Mouse (Mus musculus) kidney, postnatal 0 days (tissue): Measurements from ENCODE around the gene Krtap17-1. TPM values are rescaled to one million over a fixed set of nuclear protein-coding genes. Genes with fewer than 3 reads are reported as not detected.

Experiments
- ATAC-seq: fragments of 200-750 bp; cut with Nextera tagmentation; replicated peaks from 2 replicates; pipeline ENCODE4 v1.8.0; 2017; ENCODE audit warnings: low read depth, moderate number of reproducible peaks, moderate TSS enrichment, moderate library complexity; ENCODE audit not compliant: low FRiP score
- DNase-seq: peaks from one replicate; pipeline ENCODE4 v3.0.0-alpha.2; 2016; ENCODE audit warnings: low spot score
- H3K27ac ChIP-seq: fragments of 300-500 bp; sonication (generic); 2 replicates; pipeline ENCODE4 v1.5.1; 2014; ENCODE audit warnings: mild to moderate bottlenecking
- H3K27me3 ChIP-seq: fragments of 300-500 bp; sonication (generic); 2 replicates; pipeline ENCODE4 v1.6.1; 2014; ENCODE audit warnings: low read length, mixed read lengths; ENCODE audit not compliant: insufficient read depth
- H3K36me3 ChIP-seq: fragments of 300-500 bp; sonication (generic); 2 replicates; pipeline ENCODE4 v1.6.1; 2014; ENCODE audit warnings: low read length, mixed read lengths; ENCODE audit not compliant: insufficient read depth
- H3K4me1 ChIP-seq: fragments of 300-500 bp; sonication (generic); replicated peaks from 2 replicates; pipeline ENCODE4 v1.6.1; 2014; ENCODE audit warnings: antibody characterized with exemption, low read length, mixed read lengths; ENCODE audit not compliant: insufficient read depth
- H3K4me2 ChIP-seq: fragments of 300-500 bp; sonication (generic); 2 replicates; pipeline ENCODE4 v1.6.1; 2014; ENCODE audit warnings: mild to moderate bottlenecking, low read length, moderate library complexity, mixed read lengths
- H3K4me3 ChIP-seq: fragments of 300-500 bp; sonication (generic); replicated peaks from 2 replicates; pipeline ENCODE4 v1.5.1; 2014; ENCODE audit warnings: low read depth, low read length
- H3K9ac ChIP-seq: fragments of 300-500 bp; sonication (generic); 2 replicates; pipeline ENCODE4 v1.6.1; 2014; ENCODE audit warnings: low read depth, low read length
- H3K9me3 ChIP-seq: fragments of 300-500 bp; sonication (generic); replicated peaks from 2 replicates; pipeline ENCODE4 v1.6.1; 2016; ENCODE audit warnings: low read length, inconsistent platforms, mixed read lengths
- CTCF ChIP-seq: IDR thresholded peaks from 2 replicates; pipeline ENCODE4 v1.5.1; 2016; ENCODE audit warnings: antibody characterized with exemption, low read depth, mild to moderate bottlenecking, moderate library complexity
- WGBS: fragments of 180-500 bp; shearing (Covaris S2); extraction: QIAGEN DNeasy Blood & Tissue Kit; methylation state at CpG from one replicate; pipeline ENCODE4 v1.1.7; 2014; 5-methylcytosine and 5-hydroxymethylcytosine counted together
- polyA plus RNA-seq: library from polyadenylated mRNA; unstranded; fragments of >200 nt; fragmentation: Nextera tagmentation; extraction: Ambion mirVana; gene quantifications from 2 replicates; pipeline ENCODE4 v1.2.1, GENCODE M21; 2015

The Krtap17-1 gene
- polyA plus RNA-seq, 1 experiment from 2014 or later = not detected

GRCm38 (mm10) chr11:99983442-99983841 lies 10.4 kb downstream of the Krtap17-1 start:
- Histone ChIP-seq H3K36me3 (no peaks in the 10 kb centered on the region), H3K4me2 (no peak overlapping the region), H3K4me3 (no peak overlapping the region), H3K27me3 (no peaks in the 10 kb centered on the region), H3K9me3 (no peaks in the 10 kb centered on the region), H3K27ac (no peak overlapping the region), H3K4me1 (no peaks in the 10 kb centered on the region), H3K9ac (no peak overlapping the region)
- ATAC-seq = no peak
- 95% methylated on average over 1 of the region's 1 CpGs for WGBS
- TF ChIP-seq CTCF = no peak
- no peak for DNase-seq

DNA sequence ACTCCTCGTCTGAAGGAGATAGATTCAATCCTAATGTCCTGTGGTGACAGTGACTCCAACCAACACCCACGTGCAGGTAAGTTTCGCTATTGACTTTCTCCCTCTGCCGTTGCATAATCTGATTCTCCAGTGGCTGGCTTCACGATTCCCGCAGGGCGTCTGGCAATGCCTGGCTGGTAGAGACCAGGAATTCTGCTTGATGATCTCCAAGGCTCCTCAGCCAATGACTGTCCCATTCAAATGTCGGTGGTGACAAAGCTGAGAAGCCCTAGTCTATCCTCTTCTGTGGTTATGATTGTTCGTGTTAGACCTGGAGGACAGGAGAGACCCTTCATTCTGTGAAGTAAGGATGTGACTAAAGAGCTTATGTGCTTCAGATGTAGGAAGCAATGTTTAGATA lies 11.1 kb downstream of the Krtap17-1 start:
- TF ChIP-seq CTCF = no peak
- Histone ChIP-seq H3K9me3 (no peaks in the 10 kb centered on the region), H3K9ac (no peak overlapping the region), H3K27me3 (no peaks in the 10 kb centered on the region), H3K4me3 (no peak overlapping the region), H3K27ac (no peak overlapping the region), H3K36me3 (no peaks in the 10 kb centered on the region), H3K4me1 (no peaks in the 10 kb centered on the region), H3K4me2 (no peak overlapping the region)
- DNase-seq (no peak), ATAC-seq (no peak)
- WGBS = 88% methylated on average over 9 of the region's 9 CpGs

DNA sequence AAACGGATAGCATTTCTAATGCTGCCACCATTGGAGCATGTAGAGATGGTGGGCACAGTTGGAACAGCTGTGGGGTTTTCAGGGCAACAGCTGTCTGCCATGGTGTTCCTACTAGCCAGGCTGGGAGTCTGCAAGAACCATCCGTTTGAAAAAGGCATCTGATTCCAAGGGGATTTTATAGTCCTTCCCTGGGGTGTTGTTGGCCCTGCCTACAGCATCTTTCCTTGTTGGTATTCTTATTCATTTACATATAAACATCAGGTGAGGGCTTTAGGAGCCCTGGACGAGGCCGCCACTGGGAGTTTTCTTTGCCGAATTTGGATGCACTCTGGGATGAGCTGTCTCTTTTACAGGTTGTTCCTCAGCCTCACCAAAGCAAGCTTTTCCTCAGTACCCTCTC lies 14.8 kb downstream of the Krtap17-1 start, which contains the start of gene Krtap29-1:
Gene Krtap29-1 (minus strand): TSS at position 101 of the 400 bp plus-strand sequence.
- H3K9ac ChIP-seq = no peak within 1 kb of the TSS
- no peak within 1 kb of the TSS for H3K4me2 ChIP-seq
- H3K27me3 ChIP-seq = no peaks in the 10 kb centered on the region
- ATAC-seq (no peak), DNase-seq (no peak)
- H3K27ac ChIP-seq = no peak within 1 kb of the TSS
- no peak for TF ChIP-seq CTCF
- H3K4me1 ChIP-seq = no peaks in the 10 kb centered on the region
- no peaks in the 10 kb centered on the region for H3K9me3 ChIP-seq
- 61% methylated on average over 5 of the region's 5 CpGs for WGBS
- H3K36me3 ChIP-seq = no peaks in the 10 kb centered on the region
- no peak within 1 kb of the TSS for H3K4me3 ChIP-seq

DNA sequence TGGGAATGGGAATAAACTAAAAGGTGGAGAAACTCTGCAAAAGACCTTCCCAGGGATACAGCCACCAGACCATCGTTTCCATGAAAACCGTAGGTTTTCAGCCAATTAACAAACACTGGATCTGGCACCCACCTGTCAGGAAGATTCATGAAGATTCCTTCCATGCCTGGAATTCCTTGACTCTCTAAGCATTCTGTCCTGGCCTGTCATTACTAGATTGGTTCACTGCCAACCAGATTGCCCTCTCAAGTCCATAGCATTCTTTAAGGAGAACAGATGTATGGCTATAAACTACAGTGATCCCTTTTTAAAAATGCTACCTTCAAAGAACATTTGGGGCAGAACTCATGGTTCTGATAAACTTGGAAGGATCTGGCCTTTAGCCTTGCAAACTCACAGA lies 27.8 kb downstream of the Krtap17-1 start:
- Histone ChIP-seq H3K36me3 (no peaks in the 10 kb centered on the region), H3K4me1 (no peaks in the 10 kb centered on the region), H3K27ac (no peak overlapping the region), H3K9me3 (no peaks in the 10 kb centered on the region), H3K4me3 (no peak overlapping the region), H3K9ac (no peak overlapping the region), H3K4me2 (no peak overlapping the region), H3K27me3 (no peaks in the 10 kb centered on the region)
- no peak for TF ChIP-seq CTCF
- ATAC-seq (no peak), DNase-seq (no peak)
- 57% methylated on average over 2 of the region's 2 CpGs for WGBS

DNA sequence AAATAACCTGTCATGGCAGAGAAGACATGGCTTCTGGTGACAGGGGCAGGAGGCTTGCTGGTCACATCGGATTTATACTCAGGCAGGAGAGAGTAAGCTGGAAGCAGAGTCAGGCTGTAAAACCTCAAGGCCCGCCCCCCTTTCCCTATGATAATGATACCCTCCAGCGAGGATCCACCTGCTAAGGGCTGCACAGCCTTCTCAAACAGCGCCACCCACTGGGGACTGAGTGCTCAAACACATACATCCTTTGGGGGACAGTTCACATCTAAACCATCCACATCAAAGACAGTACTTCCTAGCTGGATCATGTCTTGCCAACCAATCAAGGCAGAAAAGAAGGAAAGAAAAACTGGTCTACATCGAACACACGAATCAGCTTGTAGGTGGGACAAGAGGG lies 29.6 kb downstream of the Krtap17-1 start:
- no peak overlapping the region for H3K9ac ChIP-seq
- no peaks in the 10 kb centered on the region for H3K27me3 ChIP-seq
- H3K27ac ChIP-seq = no peak overlapping the region
- H3K9me3 ChIP-seq = no peaks in the 10 kb centered on the region
- H3K4me2 ChIP-seq = no peak overlapping the region
- no peaks in the 10 kb centered on the region for H3K4me1 ChIP-seq
- no peaks in the 10 kb centered on the region for H3K36me3 ChIP-seq
- peak; percentile 19; the same call in 1 of the 2 replicates for TF ChIP-seq CTCF
- DNase-seq = no peak
- ATAC-seq = no peak
- H3K4me3 ChIP-seq = no peak overlapping the region
- WGBS = 45% methylated on average over 6 of the region's 6 CpGs

DNA sequence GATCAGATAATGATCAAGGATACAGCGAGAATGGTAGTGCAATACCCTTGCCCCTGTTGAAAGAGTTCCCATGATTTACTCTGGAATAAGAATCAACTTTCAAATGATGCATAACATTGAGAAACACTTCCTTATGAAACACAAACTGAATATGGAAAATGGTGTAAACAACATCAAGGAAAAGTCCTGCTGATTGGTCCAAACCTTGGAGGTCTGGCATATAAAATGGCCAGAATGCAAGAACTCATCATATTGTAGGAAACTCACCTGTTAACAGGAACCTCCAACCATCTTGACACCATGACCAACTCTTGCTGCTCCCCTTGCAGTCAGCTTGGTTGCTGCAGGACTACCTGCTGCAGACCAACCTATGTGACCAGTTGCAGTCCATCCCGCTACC lies 45.6 kb downstream of the Krtap17-1 start, which contains the start of gene Krtap9-5:
Gene Krtap9-5 (plus strand): TSS at position 301 of the 400 bp plus-strand sequence.
- Histone ChIP-seq H3K9me3 (no peaks in the 10 kb centered on the region), H3K9ac (no peak within 1 kb of the TSS), H3K27ac (no peak within 1 kb of the TSS), H3K4me1 (no peaks in the 10 kb centered on the region), H3K27me3 (no peaks in the 10 kb centered on the region), H3K36me3 (no peaks in the 10 kb centered on the region), H3K4me2 (no peak within 1 kb of the TSS), H3K4me3 (no peak within 1 kb of the TSS)
- 91% methylated on average over 2 of the region's 2 CpGs for WGBS
- TF ChIP-seq CTCF = no peak
- no peak for DNase-seq
- ATAC-seq = no peak

Other genes starting within 250 kb of the Krtap17-1 start
- gene Gm11595, start 221.1 kb downstream of the Krtap17-1 start, polyA plus RNA-seq = not detected in 2 replicates
- gene Krtap4-8, start 213.3 kb downstream of the Krtap17-1 start, polyA plus RNA-seq = not detected in 2 replicates
- gene Krtap4-9, start 208.8 kb downstream of the Krtap17-1 start, polyA plus RNA-seq = not detected in 2 replicates
- not detected in 2 replicates for gene Gm11596, start 200.5 kb downstream of the Krtap17-1 start, polyA plus RNA-seq
- gene Gm11569, start 195.1 kb downstream of the Krtap17-1 start, polyA plus RNA-seq = not detected in 2 replicates
- not detected in 2 replicates for gene Gm11554, start 189.5 kb downstream of the Krtap17-1 start, polyA plus RNA-seq
- gene Krtap4-13, start 184.1 kb downstream of the Krtap17-1 start, polyA plus RNA-seq = not detected in 2 replicates
- not detected in 2 replicates for gene Gm11564, start 178.3 kb downstream of the Krtap17-1 start, polyA plus RNA-seq
- not detected in 2 replicates for gene 2300003K06Rik, start 155.9 kb downstream of the Krtap17-1 start, polyA plus RNA-seq
- gene Krtap4-16, start 142.4 kb downstream of the Krtap17-1 start, polyA plus RNA-seq = not detected in 2 replicates
- not detected in 2 replicates for gene Gm11568, start 136.1 kb downstream of the Krtap17-1 start, polyA plus RNA-seq
- not detected in 2 replicates for gene Gm11559, start 129.5 kb downstream of the Krtap17-1 start, polyA plus RNA-seq
- gene Krtap9-1, start 120.6 kb downstream of the Krtap17-1 start, polyA plus RNA-seq = not detected in 2 replicates
- not detected in 2 replicates for gene Gm11567, start 114.8 kb downstream of the Krtap17-1 start, polyA plus RNA-seq
- not detected in 2 replicates for gene Krtap31-1, start 86.1 kb downstream of the Krtap17-1 start, polyA plus RNA-seq
- gene Gm11565, start 79.2 kb downstream of the Krtap17-1 start, polyA plus RNA-seq = not detected in 2 replicates
- not detected in 2 replicates for gene Krtap31-2, start 57.7 kb downstream of the Krtap17-1 start, polyA plus RNA-seq
- gene Krtap9-5, start 45.5 kb downstream of the Krtap17-1 start, polyA plus RNA-seq = not detected in 2 replicates
- not detected in 2 replicates for gene Krtap29-1, start 14.9 kb downstream of the Krtap17-1 start, polyA plus RNA-seq
- not detected in 2 replicates for gene Krtap16-1, start 7.4 kb downstream of the Krtap17-1 start, polyA plus RNA-seq
- gene Krt33a, start 22.2 kb upstream of the Krtap17-1 start, polyA plus RNA-seq = not detected in 2 replicates
- not detected in 2 replicates for gene Krt33b, start 35.9 kb upstream of the Krtap17-1 start, polyA plus RNA-seq
- not detected in 2 replicates for gene Krt34, start 47.6 kb upstream of the Krtap17-1 start, polyA plus RNA-seq
- gene Krt31, start 56.6 kb upstream of the Krtap17-1 start, polyA plus RNA-seq = not detected in 2 replicates
- not detected in 2 replicates for gene Krt32, start 94.2 kb upstream of the Krtap17-1 start, polyA plus RNA-seq
- gene Krt35, start 102.2 kb upstream of the Krtap17-1 start, polyA plus RNA-seq = not detected in 2 replicates
- 0.78 and 1.2 TPM in 2 replicates for gene Krt36, start 111.6 kb upstream of the Krtap17-1 start, polyA plus RNA-seq
- 0.08 and 0.10 TPM in 2 replicates for gene Krt13, start 127.6 kb upstream of the Krtap17-1 start, polyA plus RNA-seq
- gene Krt15, start 141.9 kb upstream of the Krtap17-1 start, polyA plus RNA-seq = 2.9 and 3.0 TPM in 2 replicates
- 90.5 and 94.0 TPM in 2 replicates for gene Krt19, start 154.7 kb upstream of the Krtap17-1 start, polyA plus RNA-seq
- gene Krt9, start 199.3 kb upstream of the Krtap17-1 start, polyA plus RNA-seq = not detected in 2 replicates
- 2.7 and 4.3 TPM in 2 replicates for gene Krt14, start 213.6 kb upstream of the Krtap17-1 start, polyA plus RNA-seq